Mouse (Mus musculus): ENCODE results near the gene Bche. TPM values are rescaled to one million over a fixed set of nuclear protein-coding genes. Genes with fewer than 3 reads are reported as not detected.

Bche gene
- polyA plus RNA-seq, 1 experiment from 2014 or later: 4.4 TPM

DNA sequence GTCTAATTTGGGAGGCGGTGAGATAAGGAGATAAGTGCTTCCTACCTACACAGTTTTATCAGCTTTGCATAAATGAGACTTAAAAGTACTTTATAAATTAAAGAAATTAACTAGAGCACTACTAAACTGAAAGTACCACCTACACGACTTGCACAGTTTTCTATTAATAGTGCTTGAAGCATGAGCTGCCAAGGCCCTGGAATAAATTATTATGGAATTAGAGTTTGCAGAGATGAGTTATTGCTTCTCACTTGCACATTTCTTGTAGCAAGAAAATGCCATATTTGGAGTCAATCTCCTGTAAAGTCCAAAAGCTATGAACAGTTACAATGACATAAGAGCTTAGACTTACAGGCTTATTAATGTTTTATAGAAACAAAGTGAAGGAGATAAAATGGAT, 96.8 kb downstream of the Bche start:
- Histone ChIP-seq H3K27me3 (ENCODE audit: control insufficient read depth, insufficient read depth, low read length) (no peaks in the 10 kb centered on the region), H3K36me3 (replicated peaks; ENCODE audit: control insufficient read depth, insufficient read depth, low read depth, low read length) (no peaks in the 10 kb centered on the region), H3K4me1 (ENCODE audit: control insufficient read depth, insufficient read depth, low read length) (no peaks in the 10 kb centered on the region), H3K4me3 (ENCODE audit: low read depth, low read length) (no peak overlapping the region), H3K4me2 (ENCODE audit: low read depth, low read length) (no peak overlapping the region), H3K9ac (replicated peaks; ENCODE audit: low read length) (no peak overlapping the region), H3K9me3 (replicated peaks; ENCODE audit: control insufficient read depth, low read length) (no peaks in the 10 kb centered on the region), H3K27ac (replicated peaks; ENCODE audit: low read depth, low read length) (no peak overlapping the region)
- DNase-seq (ENCODE audit: low spot score) (no peak), ATAC-seq (replicated peaks; ENCODE audit: insufficient number of reproducible peaks, low FRiP score, low TSS enrichment, low read depth) (no peak)
- WGBS: 83% methylated on average over 2 of the region's 2 CpGs

- Histone ChIP-seq H3K36me3 (replicated peaks; ENCODE audit: control insufficient read depth, insufficient read depth, low read depth, low read length) (no peaks in the 10 kb centered on the region), H3K9ac (replicated peaks; ENCODE audit: low read length) (no peak overlapping the region), H3K27ac (replicated peaks; ENCODE audit: low read depth, low read length) (no peak overlapping the region), H3K4me2 (ENCODE audit: low read depth, low read length) (no peak overlapping the region), H3K27me3 (ENCODE audit: control insufficient read depth, insufficient read depth, low read length) (no peaks in the 10 kb centered on the region), H3K9me3 (replicated peaks; ENCODE audit: control insufficient read depth, low read length) (no peaks in the 10 kb centered on the region), H3K4me3 (ENCODE audit: low read depth, low read length) (no peak overlapping the region), H3K4me1 (ENCODE audit: control insufficient read depth, insufficient read depth, low read length) (no peaks in the 10 kb centered on the region)
- DNase-seq (ENCODE audit: low spot score) (no peak), ATAC-seq (replicated peaks; ENCODE audit: insufficient number of reproducible peaks, low FRiP score, low TSS enrichment, low read depth) (no peak)
- WGBS: 75% methylated on average over 4 of the region's 5 CpGs
Observed at GRCm38 (mm10) chr3:73591757-73592533, 116.3 kb downstream of the Bche start.

Measured in embryonic facial prominence, embryonic 11.5 days (tissue).